Mouse (Mus musculus) neutrophil, adult 5-6 weeks (primary cell): ENCODE data around the gene Gm28042. TPM values are rescaled to one million over a fixed set of nuclear protein-coding genes. Genes with fewer than 3 reads are reported as not detected.

Experiments used
- ATAC-seq: fragments of 151-379, 151-347 bp; 2 replicates; pipeline ENCODE4 v1.8.0; 2017; ENCODE audit warnings: mild to moderate bottlenecking, moderate TSS enrichment; ENCODE audit not compliant: insufficient number of reproducible peaks, poor library complexity, low FRiP score, severe bottlenecking; ENCODE audit errors: extremely low read depth
- total RNA-seq: library from RNA; stranded (forward); fragments of 200-1000 nt; gene quantifications from 2 replicates; pipeline ENCODE4 v1.2.3, GENCODE M21; 2017

The Gm28042 gene
- total RNA-seq, 1 experiment from 2014 or later = 5.9 TPM

DNA sequence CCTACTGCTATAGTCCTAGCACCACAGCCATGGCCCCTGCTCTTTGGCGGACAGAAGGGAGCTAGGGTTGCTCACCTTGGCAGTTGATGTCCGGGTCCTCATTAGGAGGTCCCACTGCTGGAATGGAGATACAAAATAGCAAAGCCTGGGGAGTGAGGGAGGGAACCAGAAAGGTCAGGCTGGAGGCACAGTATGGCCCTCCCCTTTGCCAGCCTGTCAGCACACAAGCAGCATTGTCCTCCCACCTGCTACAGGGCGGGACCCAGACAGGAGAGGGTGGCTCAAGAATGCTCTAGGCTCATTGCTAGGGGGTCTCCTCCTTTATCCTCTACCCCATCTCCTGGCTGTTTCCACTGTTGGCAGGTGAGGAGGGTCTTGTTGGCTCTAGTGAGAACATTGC is 58.7 kb downstream of the Gm28042 start:
- ATAC-seq = no peak

DNA sequence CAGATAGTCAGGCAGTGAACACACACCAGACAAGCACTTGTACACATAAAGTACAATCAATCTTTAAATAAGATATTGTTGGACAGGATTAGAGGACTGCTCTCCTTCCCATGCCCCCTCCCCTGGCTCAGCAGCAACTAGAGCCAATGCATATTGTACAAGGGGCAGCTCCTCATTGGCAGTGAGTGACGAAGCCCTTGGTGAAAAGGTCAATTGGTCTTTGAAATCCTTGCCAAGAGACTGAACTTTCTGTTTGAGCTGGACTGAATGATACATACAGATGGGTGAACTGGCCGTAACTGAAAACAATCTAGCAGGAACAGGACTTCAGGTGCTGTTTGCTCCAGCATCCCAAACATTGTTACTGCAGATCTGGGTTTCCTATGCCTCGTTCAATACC is 60.1 kb downstream of the Gm28042 start:
- ATAC-seq = no peak

DNA sequence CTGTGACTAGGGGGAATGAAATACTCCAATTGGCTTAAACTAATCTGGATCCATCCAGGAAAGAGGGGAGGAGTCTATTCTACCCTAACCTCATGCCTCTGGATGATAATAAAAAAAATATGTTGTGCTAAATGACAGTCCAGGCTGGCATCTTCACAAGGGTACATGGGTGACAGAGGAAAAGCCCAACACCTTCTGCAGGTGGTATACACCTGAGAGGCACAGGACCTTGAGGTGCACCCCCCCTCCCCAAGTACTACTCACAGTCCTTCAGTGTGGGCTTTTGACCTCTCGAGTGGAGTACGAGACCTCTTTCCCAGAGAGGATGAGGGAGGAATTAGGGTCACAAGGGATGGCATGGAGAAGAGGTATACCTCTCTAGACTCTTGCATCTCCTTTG is 60.6 kb downstream of the Gm28042 start:
- ATAC-seq = no peak

DNA sequence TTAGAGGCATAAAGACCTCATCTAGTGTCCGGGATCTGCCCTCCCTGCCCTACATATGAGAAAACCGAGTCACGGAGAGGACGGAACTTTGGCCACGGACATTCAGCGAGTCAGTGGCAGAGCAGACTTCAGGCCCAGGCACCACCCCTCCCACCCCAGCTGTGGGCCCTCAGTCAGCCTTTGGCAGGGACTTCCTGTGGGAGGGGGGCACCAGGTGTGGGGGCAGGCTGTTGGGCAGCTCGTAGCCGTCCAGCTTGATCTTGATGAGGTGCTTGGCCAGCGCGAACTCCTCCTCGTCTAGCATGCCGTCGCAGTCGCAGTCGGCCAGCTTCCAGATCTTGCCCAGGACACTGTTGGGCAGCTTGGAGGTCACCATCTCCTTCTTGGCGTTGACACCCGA is 63.7 kb downstream of the Gm28042 start:
- ATAC-seq = no peak

Other genes starting within 250 kb of the Gm28042 start
- 10.5 and 11.9 TPM in 2 replicates for gene Rpap1, start 240.0 kb upstream of the Gm28042 start, total RNA-seq
- gene Tyro3, start 229.8 kb upstream of the Gm28042 start, total RNA-seq = 0.12 TPM in 1 of 2 replicates, not detected in the other
- 106 and 110 TPM in 2 replicates for gene Mga, start 130.3 kb upstream of the Gm28042 start, total RNA-seq
- gene Mapkbp1, start 54.8 kb upstream of the Gm28042 start, total RNA-seq = 4.1 and 4.8 TPM in 2 replicates
- 1.5 and 3.2 TPM in 2 replicates for gene Jmjd7, start within 50 bp of the Gm28042 start, total RNA-seq
- gene Pla2g4b, start 5.9 kb downstream of the Gm28042 start, total RNA-seq = 4.8 and 8.0 TPM in 2 replicates
- 42.6 and 46.1 TPM in 2 replicates for gene Ehd4, start 127.1 kb downstream of the Gm28042 start, total RNA-seq
- gene Pla2g4e, start 217.8 kb downstream of the Gm28042 start, total RNA-seq = not detected in 2 replicates